Mouse (Mus musculus) CH12.LX (cell line): Measurements from ENCODE around the gene Cebpe.

Experiments used
- CHD1 ChIP-seq: IDR thresholded peaks from 2 replicates; pipeline ENCODE4 v1.6.1; 2012; ENCODE audit warnings: low read depth, low read length, improper control_type of control experiment, inconsistent platforms
- CTCF ChIP-seq, 2 experiments: IDR thresholded peaks in 1 of 2; conservative IDR thresholded peaks in 1 of 2; 2 replicates each; pipeline ENCODE4 v1.5.1; 2011 to 2012; ENCODE audit warnings: low read depth in 2 of 2, low read length in 2 of 2, improper control_type of control experiment in 1 of 2, inconsistent platforms in 1 of 2, mild to moderate bottlenecking in 1 of 2, moderate library complexity in 1 of 2
- UBTF ChIP-seq: IDR thresholded peaks from 2 replicates; pipeline ENCODE4 v1.6.1; 2012; ENCODE audit warnings: low read depth, mild to moderate bottlenecking, inconsistent platforms, low read length, improper control_type of control experiment, moderate library complexity

DNA sequence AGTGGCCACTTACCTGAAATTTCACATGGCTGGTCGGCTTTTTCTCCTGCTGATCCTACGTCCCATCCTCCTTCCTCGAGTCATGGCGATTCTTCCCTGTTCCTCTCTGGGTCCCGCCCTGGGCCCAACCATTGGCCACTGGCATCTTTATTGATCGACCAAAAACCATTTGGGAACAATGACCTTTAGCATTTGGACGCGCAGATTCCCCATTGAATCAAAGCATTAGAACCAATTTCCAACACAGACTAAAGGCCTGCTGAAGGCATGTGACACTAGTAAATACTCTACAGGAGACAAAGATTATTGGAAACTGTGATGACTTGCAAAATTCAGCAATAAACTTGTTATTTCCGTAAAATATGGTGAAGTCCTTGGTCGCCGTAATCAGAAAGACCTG is 8.1 kb upstream of the Cebpe start:
- TF ChIP-seq UBTF (no peak), CHD1 (no peak), CTCF (conservative IDR thresholded peaks at IDR 0.05 in 1 of 2, IDR thresholded peaks at IDR 0.05 in 1 of 2; ENCODE audit: low read depth in 2 of 2, low read length in 2 of 2) (no peak)
